Mouse (Mus musculus) neutrophil, adult 5-6 weeks (primary cell): ENCODE results near the gene St3gal2. TPM values are rescaled to one million over a fixed set of nuclear protein-coding genes. Genes with fewer than 3 reads are reported as not detected.
"Not testable (repeated sequence)": the region's sequence is repeated elsewhere in the genome, so short reads cannot be mapped to it uniquely, and the experiment has no call there.

Experiments
- ATAC-seq: fragments of 151-379, 151-347 bp; 2 replicates; pipeline ENCODE4 v1.8.0; 2017; ENCODE audit warnings: mild to moderate bottlenecking, moderate TSS enrichment; ENCODE audit not compliant: insufficient number of reproducible peaks, poor library complexity, low FRiP score, severe bottlenecking; ENCODE audit errors: extremely low read depth
- total RNA-seq: library from RNA; stranded (forward); fragments of 200-1000 nt; gene quantifications from 2 replicates; pipeline ENCODE4 v1.2.3, GENCODE M21; 2017

Gene St3gal2
- total RNA-seq, 1 experiment from 2014 or later = 6.3 TPM

DNA sequence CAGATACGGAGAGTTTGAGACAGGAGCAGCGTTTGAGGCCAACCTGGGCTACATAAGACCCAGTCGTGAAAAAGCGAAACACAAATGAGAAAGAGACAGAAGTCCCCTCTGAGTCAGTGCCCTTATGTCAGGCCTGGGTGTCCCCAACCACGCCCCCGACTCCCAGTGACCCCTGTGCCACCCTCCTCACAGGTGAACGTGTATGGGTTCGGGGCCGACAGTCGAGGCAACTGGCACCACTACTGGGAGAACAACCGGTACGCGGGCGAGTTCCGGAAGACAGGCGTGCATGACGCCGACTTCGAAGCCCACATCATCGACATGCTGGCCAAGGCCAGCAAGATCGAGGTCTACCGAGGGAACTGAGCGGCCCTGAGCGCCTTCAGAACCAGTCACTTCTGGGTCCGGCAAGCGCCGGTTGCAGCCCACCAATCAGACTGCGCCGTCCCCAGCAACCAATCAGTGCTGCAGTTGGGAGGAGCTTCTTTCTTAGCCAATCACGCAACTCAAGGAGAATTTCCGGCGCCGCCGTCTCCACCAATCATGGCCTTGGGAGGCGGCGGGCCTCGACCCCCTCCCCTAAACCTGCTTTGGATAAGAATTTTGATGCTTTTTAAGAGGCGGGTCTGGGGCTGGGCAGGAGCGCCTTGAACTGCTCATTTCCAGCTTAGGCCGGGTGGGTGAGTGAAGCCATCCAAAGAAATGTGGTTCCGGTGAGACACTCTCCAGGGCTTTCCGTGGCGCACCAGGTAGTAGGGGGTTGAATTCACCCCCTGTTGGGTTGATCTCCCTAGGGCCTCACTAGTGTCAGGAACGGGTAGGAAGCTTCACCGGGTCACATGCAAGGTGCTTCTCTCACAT is 50.4 kb downstream of the St3gal2 start:
- ATAC-seq = peak; percentile 95

GRCm38 (mm10) chr8:110976532-110976931 is 56.8 kb downstream of the St3gal2 start:
- not testable (repeated sequence) for ATAC-seq

DNA sequence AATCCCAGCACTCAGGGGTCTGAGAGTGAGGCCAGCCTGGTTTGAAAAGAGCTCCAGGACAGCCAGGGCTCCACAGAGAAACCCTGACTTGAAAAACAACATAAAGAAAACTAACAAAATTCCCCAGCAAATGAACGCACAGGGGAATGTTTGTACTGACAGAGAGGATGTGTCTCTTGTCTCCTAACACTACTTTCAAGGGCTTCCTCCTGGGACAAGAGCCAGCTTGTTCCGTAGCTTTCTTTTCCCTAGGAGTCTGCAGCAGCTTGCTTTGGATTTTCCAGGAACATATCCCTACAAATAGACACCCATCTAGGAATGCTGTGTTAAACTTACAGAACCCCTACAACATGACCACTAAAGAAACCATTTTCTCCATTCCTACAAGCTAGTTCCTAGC is 58.3 kb downstream of the St3gal2 start:
- not testable (repeated sequence) for ATAC-seq

DNA sequence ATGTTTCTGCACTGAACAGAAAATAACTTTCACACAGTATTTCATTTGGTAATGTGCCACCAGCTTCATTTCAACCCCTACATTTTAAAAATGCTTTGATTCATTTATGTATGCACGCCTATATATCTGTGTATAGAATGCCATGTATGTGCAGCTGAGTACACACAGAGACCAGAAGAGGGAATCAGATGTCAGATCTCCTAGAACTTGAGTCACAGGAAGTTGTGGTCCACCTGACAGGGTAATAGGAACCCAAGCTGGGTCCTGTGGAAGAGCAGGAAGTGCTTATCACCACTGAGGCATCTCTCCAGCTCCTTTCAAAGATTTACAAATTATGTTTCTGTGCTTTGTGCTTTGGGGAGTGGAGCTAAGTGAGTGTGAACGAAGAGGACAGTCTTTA is 61.6 kb downstream of the St3gal2 start:
- ATAC-seq = no peak

- ATAC-seq = no peak
Measured at GRCm38 (mm10) chr8:110987805-110988744, 68.4 kb downstream of the St3gal2 start.

GRCm38 (mm10) chr8:110990017-110990416 is 70.3 kb downstream of the St3gal2 start:
- no peak for ATAC-seq

DNA sequence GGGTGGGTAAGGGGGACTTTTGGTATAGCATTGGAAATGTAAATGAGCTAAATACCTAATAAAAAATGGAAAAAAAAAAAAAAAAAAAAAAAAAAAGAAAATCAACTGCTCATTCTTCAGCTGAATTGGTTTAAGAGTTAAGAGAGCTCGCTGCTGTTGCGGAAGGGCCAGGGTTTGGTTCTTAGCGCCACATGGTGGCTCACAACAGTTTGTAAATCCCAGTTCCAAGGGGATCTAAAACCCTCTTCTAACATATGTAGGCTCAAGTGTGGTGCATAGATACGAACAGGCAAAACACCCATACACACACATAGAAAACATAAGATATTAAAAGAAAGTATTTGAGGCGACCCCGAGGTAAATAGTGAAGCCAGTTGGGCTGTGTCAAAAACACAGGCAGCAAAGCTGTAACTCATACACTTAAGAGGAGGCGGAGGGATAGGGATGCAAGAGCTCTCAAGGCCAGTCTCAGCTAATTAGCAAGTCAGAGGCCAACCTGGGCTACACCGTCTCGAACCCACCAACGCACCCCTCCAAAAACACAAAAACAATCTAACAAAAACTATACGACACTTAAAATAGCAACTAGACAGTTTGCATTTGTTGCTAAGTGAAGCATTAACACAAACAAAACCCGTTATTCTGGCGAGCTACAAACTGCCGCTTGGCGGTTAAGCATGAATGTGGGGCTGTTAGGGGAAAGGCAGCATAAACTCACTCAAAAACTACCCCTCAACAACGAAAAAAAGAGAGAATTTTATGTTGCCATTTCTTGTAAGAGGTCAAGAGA is 77.1 kb downstream of the St3gal2 start:
- no peak for ATAC-seq

DNA sequence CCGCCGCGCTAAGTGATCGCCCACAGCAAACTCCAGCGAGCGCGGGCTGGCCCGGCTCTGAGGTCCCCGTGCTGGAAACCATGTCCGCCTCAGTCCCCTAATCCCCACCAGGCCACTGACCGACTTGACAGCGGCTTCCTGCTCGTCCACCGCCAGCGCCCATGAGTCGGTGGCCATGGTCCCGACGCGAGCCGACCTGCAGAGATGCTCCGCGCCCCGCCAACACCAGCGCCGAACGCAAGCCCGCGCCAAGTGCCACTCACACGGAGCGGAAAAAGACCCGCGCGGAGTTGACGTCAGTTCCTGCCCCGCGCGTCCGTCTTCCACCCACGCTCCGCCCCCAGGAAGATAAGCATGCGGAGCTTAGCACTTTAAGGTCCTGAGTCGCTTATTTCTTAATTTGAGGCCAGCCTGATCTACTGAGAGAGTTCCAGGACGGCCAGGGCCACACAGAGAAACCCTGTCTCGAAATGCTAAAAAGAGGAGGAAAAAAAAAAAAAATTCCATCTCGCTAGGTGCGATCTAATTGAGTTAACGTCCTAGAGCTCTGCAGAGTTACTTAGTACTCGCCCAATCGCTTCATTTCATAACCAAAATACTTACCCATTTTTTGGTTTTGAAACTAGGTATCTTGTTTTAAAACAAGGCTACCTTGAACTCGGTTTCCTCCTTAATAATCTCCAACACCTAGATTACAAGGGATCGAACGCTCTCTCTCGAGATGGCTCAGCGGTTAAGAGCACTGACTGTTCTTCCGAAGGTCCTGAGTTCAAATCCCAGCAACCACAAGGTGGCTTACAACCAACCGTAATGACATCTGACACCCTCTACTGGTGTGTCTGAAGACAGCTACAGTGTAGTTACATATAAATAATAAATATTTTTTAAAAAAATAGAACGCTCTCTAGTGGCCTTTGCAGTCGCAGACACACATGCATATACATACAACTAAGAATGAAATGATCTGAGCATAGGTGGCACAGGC is 78.1 kb downstream of the St3gal2 start, which contains the start of gene Ddx19a:
Gene Ddx19a (minus strand): TSS at position 254 of the 985 bp plus-strand sequence.
- ATAC-seq = peak; percentile 96

- ATAC-seq = not testable (repeated sequence)
Measured at GRCm38 (mm10) chr8:111010230-111010991, 90.7 kb downstream of the St3gal2 start.

Other genes with a start within 250 kb of the St3gal2 start
- gene Mtss1l, start 198.4 kb upstream of the St3gal2 start, total RNA-seq = 0.70 and 0.86 TPM in 2 replicates
- not detected in 2 replicates for gene Il34, start 114.0 kb upstream of the St3gal2 start, total RNA-seq
- 53.1 and 57.5 TPM in 2 replicates for gene Cog4, start 73.3 kb upstream of the St3gal2 start, total RNA-seq
- gene Sf3b3, start 73.1 kb upstream of the St3gal2 start, total RNA-seq = 109 and 110 TPM in 2 replicates
- gene Fuk, start 17.4 kb upstream of the St3gal2 start, total RNA-seq = 9.3 and 9.8 TPM in 2 replicates
- 21.4 and 21.6 TPM in 2 replicates for gene Ddx19a, start 77.9 kb downstream of the St3gal2 start, total RNA-seq
- gene Ddx19b, start 111.8 kb downstream of the St3gal2 start, total RNA-seq = 10.5 and 11.5 TPM in 2 replicates
- gene Aars, start 113.2 kb downstream of the St3gal2 start, total RNA-seq = 19.9 and 25.2 TPM in 2 replicates
- 9.5 and 9.8 TPM in 2 replicates for gene Exosc6, start 136.4 kb downstream of the St3gal2 start, total RNA-seq
- not detected in 2 replicates for gene Clec18a, start 172.5 kb downstream of the St3gal2 start, total RNA-seq
- 21.0 and 23.5 TPM in 2 replicates for gene Pdpr, start 174.7 kb downstream of the St3gal2 start, total RNA-seq